Mouse (Mus musculus): ENCODE data around the gene Csad.

DNA sequence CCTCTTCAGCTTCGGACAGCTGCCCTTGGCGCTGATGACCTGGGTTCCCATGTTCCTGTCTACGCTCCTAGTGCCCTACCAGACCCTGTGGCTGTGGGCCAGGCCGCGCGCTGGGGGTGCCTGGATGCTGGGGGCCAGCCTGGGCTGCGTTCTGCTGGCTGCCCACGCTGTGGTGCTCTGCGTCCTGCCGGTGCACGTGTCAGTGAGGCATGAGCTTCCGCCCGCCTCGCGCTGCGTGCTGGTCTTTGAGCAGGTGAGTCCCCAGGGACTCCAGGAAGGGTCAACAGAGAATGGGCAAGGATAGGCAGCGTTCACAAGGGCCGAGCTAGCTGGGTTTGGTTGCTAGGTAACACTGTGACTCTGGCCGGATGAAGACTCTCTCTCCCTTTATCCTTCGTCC is 47.7 kb downstream of the Csad start:
- TF ChIP-seq CTCF (IDR thresholded peaks at IDR 0.05; ENCODE audit: control insufficient read depth, insufficient read depth, low read length) (no peak), POLR2A (IDR thresholded peaks at IDR 0.05; ENCODE audit: borderline replicate concordance, control insufficient read depth, low read depth, low read length) (no peak)
